Mouse (Mus musculus): ENCODE data around the gene Palm2. TPM values are rescaled to one million over a fixed set of nuclear protein-coding genes. Genes with fewer than 3 reads are reported as not detected.

Gene Palm2
- polyA plus RNA-seq, 2 experiments, result 0.03 to 0.06 TPM

DNA sequence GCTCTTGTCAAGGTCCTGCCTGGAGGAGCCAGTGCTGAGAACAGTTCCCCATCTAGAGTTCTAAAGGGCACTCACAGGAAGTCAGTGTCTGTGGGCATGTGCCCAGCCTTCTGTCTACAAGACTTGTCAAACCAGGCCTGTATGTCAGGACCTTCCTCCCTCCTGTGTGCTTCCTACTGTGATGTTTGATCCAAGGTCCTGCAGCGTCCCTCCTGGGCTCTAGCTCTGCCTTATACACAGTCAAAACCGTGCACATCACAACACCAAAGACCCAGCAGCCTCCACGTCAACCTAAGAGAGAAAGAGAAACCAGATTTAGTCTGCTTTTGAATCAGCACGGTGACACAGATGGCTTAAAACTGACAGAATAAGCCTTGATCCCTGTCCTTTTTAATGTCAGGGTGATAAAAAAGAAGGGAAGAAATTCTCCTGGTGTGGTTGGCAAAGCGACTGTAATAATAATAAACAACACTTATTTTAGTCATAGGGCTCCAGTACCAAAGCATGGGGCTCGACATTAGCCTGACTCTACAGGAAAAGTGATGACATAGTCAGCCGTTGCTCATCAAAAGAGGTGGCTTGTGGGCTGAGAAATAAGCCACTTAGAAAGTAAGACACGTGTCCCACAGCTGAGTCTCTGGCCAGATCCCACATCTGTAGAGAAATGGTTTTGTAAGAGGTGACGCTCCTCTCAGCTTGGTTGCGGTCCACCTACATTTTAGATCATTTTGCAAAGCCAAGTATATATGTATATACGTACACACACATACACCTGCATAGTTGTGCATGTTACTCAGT is 297.0 kb downstream of the Palm2 start:
- DNase-seq (ENCODE audit: low read depth in 3 of 3, low spot score in 3 of 3) (no peak), ATAC-seq (ENCODE audit: insufficient read depth) (no peak)
- H3K9me3 ChIP-seq (ENCODE audit: control insufficient read depth, low read length), result no peaks in the 10 kb centered on the region
- no peaks in the 10 kb centered on the region for H3K36me3 ChIP-seq (replicated peaks; ENCODE audit: control insufficient read depth, insufficient read depth, low read depth)
- no peaks in the 10 kb centered on the region for H3K27me3 ChIP-seq (ENCODE audit: control insufficient read depth, insufficient read depth, low read length)
- no peak overlapping the region for H3K4me2 ChIP-seq (ENCODE audit: low read depth)
- H3K27ac ChIP-seq, result no peak overlapping the region
- WGBS (ENCODE audit: insufficient replicate concordance), result 54% methylated on average over 11 of the region's 11 CpGs
- no peak overlapping the region for H3K9ac ChIP-seq (replicated peaks)
- H3K4me3 ChIP-seq (ENCODE audit: insufficient read depth in 1 of 2, low read depth in 2 of 2, low read length in 2 of 2), result no peak overlapping the region
- TF ChIP-seq CTCF (IDR thresholded peaks at IDR 0.05; ENCODE audit: low read depth) (no peak), EP300 (IDR thresholded peaks at IDR 0.05; ENCODE audit: low read depth) (no peak)
- no peaks in the 10 kb centered on the region for H3K4me1 ChIP-seq (replicated peaks; ENCODE audit: control insufficient read depth in 2 of 2, insufficient read depth in 2 of 2, low read length in 1 of 2)

DNA sequence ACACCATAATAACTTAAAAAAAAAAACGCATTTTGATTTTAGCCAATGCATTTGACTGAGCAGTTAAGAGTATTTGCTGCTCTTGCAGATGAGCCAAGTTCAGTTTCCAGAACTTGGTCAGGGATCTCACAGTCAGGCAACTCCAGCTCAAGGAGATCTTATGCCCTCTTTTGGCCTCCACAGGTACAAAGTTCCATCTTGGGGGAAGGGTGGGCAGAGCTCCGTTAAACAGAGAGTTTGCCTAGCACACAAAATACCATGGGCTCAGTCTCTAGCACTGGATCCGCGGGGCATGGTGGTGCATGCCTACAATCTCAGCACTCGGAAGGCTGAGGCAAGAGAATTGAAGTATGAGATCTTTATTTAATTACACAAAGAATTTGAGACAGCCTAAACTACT is 298.3 kb downstream of the Palm2 start:
- H3K9ac ChIP-seq (replicated peaks), result no peak overlapping the region
- 58% methylated on average over 5 of the region's 5 CpGs for WGBS (ENCODE audit: insufficient replicate concordance)
- H3K36me3 ChIP-seq (replicated peaks; ENCODE audit: control insufficient read depth, insufficient read depth, low read depth), result no peaks in the 10 kb centered on the region
- H3K9me3 ChIP-seq (ENCODE audit: control insufficient read depth, low read length), result no peaks in the 10 kb centered on the region
- DNase-seq (ENCODE audit: low read depth in 3 of 3, low spot score in 3 of 3) (no peak), ATAC-seq (ENCODE audit: insufficient read depth) (no peak)
- no peaks in the 10 kb centered on the region for H3K4me1 ChIP-seq (replicated peaks; ENCODE audit: control insufficient read depth in 2 of 2, insufficient read depth in 2 of 2, low read length in 1 of 2)
- no peak overlapping the region for H3K4me3 ChIP-seq (ENCODE audit: insufficient read depth in 1 of 2, low read depth in 2 of 2, low read length in 2 of 2)
- no peak overlapping the region for H3K4me2 ChIP-seq (ENCODE audit: low read depth)
- no peak overlapping the region for H3K27ac ChIP-seq
- no peaks in the 10 kb centered on the region for H3K27me3 ChIP-seq (ENCODE audit: control insufficient read depth, insufficient read depth, low read length)
- TF ChIP-seq CTCF (IDR thresholded peaks at IDR 0.05; ENCODE audit: low read depth), result no peak
- no peak for TF ChIP-seq EP300 (IDR thresholded peaks at IDR 0.05; ENCODE audit: low read depth)

- no peaks in the 10 kb centered on the region for H3K9me3 ChIP-seq (ENCODE audit: control insufficient read depth, low read length)
- no peaks in the 10 kb centered on the region for H3K4me1 ChIP-seq (replicated peaks; ENCODE audit: control insufficient read depth in 2 of 2, insufficient read depth in 2 of 2, low read length in 1 of 2)
- H3K27me3 ChIP-seq (ENCODE audit: control insufficient read depth, insufficient read depth, low read length), result no peaks in the 10 kb centered on the region
- H3K4me3 ChIP-seq (ENCODE audit: insufficient read depth in 1 of 2, low read depth in 2 of 2, low read length in 2 of 2), result no peak overlapping the region
- ATAC-seq (ENCODE audit: insufficient read depth), result no peak
- no peak overlapping the region for H3K27ac ChIP-seq
- WGBS (ENCODE audit: insufficient replicate concordance), result 43% methylated on average over 3 of the region's 3 CpGs
- no peak for DNase-seq (ENCODE audit: low read depth in 3 of 3, low spot score in 3 of 3)
- no peak overlapping the region for H3K9ac ChIP-seq (replicated peaks)
- TF ChIP-seq CTCF (IDR thresholded peaks at IDR 0.05; ENCODE audit: low read depth) (no peak), EP300 (IDR thresholded peaks at IDR 0.05; ENCODE audit: low read depth) (no peak)
- no peaks in the 10 kb centered on the region for H3K36me3 ChIP-seq (replicated peaks; ENCODE audit: control insufficient read depth, insufficient read depth, low read depth)
- no peak overlapping the region for H3K4me2 ChIP-seq (ENCODE audit: low read depth)
These were observed 299.4 kb downstream of the Palm2 start for GRCm38 (mm10) chr4:57733445-57733844.

DNA sequence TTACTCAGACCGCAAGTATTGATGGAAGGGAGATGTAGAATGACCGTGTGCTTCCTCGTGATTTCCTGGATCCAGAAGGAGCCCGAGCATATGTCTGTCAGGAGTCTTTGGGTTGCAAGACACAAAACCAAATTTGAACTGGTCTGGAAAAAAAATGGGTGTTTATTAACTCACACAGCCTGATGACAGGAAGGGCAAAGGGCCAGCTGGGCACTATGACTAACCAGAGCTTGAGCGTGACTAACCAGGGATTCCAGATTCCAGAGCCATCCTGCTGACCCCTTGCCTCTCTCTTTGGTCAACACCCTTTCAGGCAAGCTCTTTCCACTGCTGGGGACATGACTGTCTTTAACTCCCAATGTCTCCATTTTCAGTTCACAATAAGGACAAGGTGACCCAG is 301.4 kb downstream of the Palm2 start:
- ATAC-seq (ENCODE audit: insufficient read depth), result no peak
- 72% methylated on average over 5 of the region's 5 CpGs for WGBS (ENCODE audit: insufficient replicate concordance)
- no peak overlapping the region for H3K9ac ChIP-seq (replicated peaks)

DNA sequence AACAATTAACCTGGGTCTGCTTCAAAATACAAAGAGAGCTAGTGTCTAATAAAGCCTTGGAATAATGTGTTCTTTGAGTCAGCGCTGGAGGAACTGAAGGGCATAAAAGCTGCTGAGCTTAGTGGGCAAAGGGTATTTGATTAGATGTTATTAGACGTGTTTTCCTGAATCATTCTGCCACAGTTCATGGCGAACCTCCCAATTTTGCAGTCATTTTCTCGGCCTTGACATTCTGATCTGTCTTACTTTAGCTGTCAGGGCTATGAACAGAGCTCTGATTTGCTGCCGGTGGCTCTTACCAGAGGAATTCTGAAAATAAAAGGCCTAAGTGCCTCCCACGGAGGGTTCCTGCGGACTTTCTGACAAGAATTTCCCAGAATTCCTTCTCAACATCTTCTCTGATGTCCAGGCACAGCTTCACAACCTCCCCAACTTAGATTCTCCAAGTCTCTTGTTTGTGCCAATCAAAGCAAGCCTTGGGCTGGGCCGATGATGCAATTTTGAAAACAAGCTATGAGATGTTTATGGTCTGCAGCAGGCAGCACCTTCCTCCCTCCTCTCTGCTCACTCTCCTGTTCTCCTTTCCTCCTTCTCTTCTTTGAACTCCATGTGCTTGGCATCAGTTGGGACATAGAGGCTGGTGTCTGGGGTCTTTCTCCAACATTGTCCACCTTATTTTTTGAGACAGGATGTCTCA is 305.0 kb downstream of the Palm2 start:
- Histone ChIP-seq H3K9ac (replicated peaks) (no peak overlapping the region), H3K27ac (no peak overlapping the region), H3K4me1 (replicated peaks; ENCODE audit: control insufficient read depth in 2 of 2, insufficient read depth in 2 of 2, low read length in 1 of 2) (no peaks in the 10 kb centered on the region), H3K9me3 (ENCODE audit: control insufficient read depth, low read length) (no peaks in the 10 kb centered on the region), H3K27me3 (ENCODE audit: control insufficient read depth, insufficient read depth, low read length) (no peaks in the 10 kb centered on the region), H3K4me3 (ENCODE audit: insufficient read depth in 1 of 2, low read depth in 2 of 2, low read length in 2 of 2) (no peak overlapping the region), H3K4me2 (ENCODE audit: low read depth) (no peak overlapping the region), H3K36me3 (replicated peaks; ENCODE audit: control insufficient read depth, insufficient read depth, low read depth) (no peaks in the 10 kb centered on the region)
- 59% methylated on average over 8 of the region's 8 CpGs for WGBS (ENCODE audit: insufficient replicate concordance)
- TF ChIP-seq EP300 (IDR thresholded peaks at IDR 0.05; ENCODE audit: low read depth) (no peak), CTCF (IDR thresholded peaks at IDR 0.05; ENCODE audit: low read depth) (no peak)
- DNase-seq (ENCODE audit: low read depth in 3 of 3, low spot score in 3 of 3) (no peak), ATAC-seq (ENCODE audit: insufficient read depth) (no peak)

More for the DNA sequence above, 301.4 kb downstream of the Palm2 start:
- Histone ChIP-seq H3K4me3 (ENCODE audit: insufficient read depth in 1 of 2, low read depth in 2 of 2, low read length in 2 of 2) (no peak overlapping the region), H3K4me2 (ENCODE audit: low read depth) (no peak overlapping the region), H3K36me3 (replicated peaks; ENCODE audit: control insufficient read depth, insufficient read depth, low read depth) (no peaks in the 10 kb centered on the region), H3K4me1 (replicated peaks; ENCODE audit: control insufficient read depth in 2 of 2, insufficient read depth in 2 of 2, low read length in 1 of 2) (no peaks in the 10 kb centered on the region), H3K9me3 (ENCODE audit: control insufficient read depth, low read length) (no peaks in the 10 kb centered on the region), H3K27me3 (ENCODE audit: control insufficient read depth, insufficient read depth, low read length) (no peaks in the 10 kb centered on the region), H3K27ac (no peak overlapping the region)
- DNase-seq (ENCODE audit: low read depth in 3 of 3, low spot score in 3 of 3), result no peak
- TF ChIP-seq EP300 (IDR thresholded peaks at IDR 0.05; ENCODE audit: low read depth) (no peak), CTCF (IDR thresholded peaks at IDR 0.05; ENCODE audit: low read depth) (no peak)

All from liver, embryonic 14.5 days (tissue).